Mouse (Mus musculus): ENCODE data around the gene Ssbp1. TPM values are rescaled to one million over a fixed set of nuclear protein-coding genes. Genes with fewer than 3 reads are reported as not detected.

Gene Ssbp1
- polyA plus RNA-seq, 1 experiment from 2014 or later = 130 TPM

DNA sequence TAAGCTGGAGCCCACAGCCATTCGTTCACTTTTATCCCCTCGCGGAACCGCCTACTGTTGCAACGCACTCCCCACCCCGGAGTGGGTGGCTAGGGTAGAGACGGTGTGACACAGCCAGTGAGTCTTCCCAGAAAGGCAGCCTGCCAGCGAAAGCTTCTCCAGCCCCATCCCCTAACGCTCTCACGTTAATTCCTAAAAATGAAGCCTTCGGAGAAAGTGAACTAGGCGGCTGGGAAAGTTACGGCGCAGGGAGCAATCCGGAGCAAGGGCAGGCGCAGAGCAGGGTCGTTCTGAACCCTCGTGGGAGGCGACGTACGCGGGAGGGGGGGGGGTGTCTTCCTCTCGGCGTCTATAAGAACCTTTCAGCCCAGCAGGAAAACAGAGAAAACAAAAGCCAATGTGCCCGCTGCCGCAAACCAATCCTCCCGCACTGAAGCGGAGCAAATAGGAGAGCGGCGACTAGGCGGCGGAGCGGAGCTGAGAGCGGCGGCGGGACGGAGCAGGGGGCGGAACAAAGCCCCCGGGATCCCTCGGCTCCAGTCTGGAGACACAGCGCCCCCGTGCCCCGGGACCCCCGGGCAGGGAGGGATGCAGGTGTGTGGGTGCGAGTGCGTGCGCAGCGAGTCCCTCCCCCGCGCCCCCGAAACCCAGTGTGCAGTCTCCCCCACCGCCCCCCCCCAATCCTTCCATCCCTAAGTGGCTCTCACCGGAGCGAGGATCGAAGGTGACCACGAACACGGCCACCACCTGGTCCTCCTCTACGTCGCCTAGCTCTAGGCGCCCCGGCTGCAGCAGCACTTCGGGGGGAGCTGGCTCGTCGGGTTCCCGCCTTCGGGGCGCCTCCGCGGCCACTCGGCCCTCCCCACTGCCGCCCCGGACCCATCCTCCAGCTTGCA is 35.8 kb upstream of the Ssbp1 start:
- Histone ChIP-seq H3K9me3 (no peaks in the 10 kb centered on the region), H3K27ac (peak overlapping the region; percentile 77), H3K27me3 (peaks cover 17% of the 10 kb centered on the region), H3K9ac (peak overlapping the region; percentile 61), H3K4me1 (peaks cover 16% of the 10 kb centered on the region), H3K4me3 (peak overlapping the region; percentile 80), H3K4me2 (peak overlapping the region; percentile 92), H3K36me3 (no peaks in the 10 kb centered on the region)
- ATAC-seq (ENCODE audit: insufficient number of reproducible peaks, low FRiP score, low TSS enrichment, low read depth) = peak; percentile 45; the same call in 1 of the 2 replicates
- WGBS = under 1% methylated on average over 72 of the region's 72 CpGs

DNA sequence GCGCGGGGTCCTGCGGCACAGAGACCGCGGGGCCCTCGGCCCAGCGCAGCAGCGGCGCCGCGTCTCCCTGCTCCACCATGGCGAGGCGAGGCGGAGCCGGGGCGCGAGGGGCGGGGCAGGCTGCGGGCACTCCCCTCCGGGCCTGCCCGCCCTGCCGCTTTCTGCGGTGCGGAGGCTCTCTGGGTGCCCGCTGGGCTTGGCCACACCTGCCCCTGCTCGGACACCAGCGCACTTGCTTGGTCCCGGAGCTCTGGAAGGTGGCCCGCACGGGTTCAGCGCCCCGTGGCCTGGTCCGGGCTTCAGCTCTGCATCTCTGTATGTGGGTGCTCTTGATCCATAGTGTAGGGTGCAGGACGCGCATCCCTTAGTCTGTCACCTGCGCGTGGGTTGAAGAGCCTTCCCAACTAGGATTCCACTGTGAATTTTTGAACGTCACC is 35.1 kb upstream of the Ssbp1 start, which contains the start of gene E330009J07Rik:
TSS of gene E330009J07Rik (minus strand) at position 89 of the 437 bp plus-strand sequence.
- Histone ChIP-seq H3K4me2 (peak within 1 kb of the TSS; percentile 92), H3K9me3 (no peaks in the 10 kb centered on the region), H3K27me3 (peaks cover 22% of the 10 kb centered on the region), H3K4me3 (peak within 1 kb of the TSS; percentile 80), H3K9ac (peak within 1 kb of the TSS; percentile 61), H3K27ac (peak within 1 kb of the TSS; percentile 77), H3K4me1 (peaks cover 15% of the 10 kb centered on the region), H3K36me3 (no peaks in the 10 kb centered on the region)
- under 1% methylated on average over 37 of the region's 38 CpGs for WGBS
- ATAC-seq (ENCODE audit: insufficient number of reproducible peaks, low FRiP score, low TSS enrichment, low read depth) = peak; percentile 75

DNA sequence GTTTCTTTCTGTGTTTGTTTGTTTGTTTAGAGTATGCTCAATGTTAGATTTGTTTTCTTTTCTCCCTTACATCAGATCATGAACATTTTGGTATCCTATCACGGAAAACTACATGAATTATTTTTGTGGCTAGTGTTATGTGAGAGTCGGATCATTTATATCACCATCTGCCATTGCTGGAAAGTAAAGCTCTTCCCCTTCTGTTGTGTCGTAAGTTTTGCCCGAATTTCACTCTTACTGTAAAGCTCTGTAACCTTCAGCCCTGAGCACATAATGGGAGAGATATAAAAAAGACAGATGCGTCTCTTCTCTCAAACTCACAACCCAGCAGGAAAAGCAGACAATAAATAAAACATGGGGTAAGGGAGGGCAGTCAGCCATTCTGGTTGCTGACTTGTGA is 32.2 kb upstream of the Ssbp1 start, which contains the start of gene Wee2:
TSS of gene Wee2 (plus strand) at position 153 of the 400 bp plus-strand sequence.
- H3K9ac ChIP-seq = no peak within 1 kb of the TSS
- H3K9me3 ChIP-seq = no peaks in the 10 kb centered on the region
- H3K27ac ChIP-seq = no peak within 1 kb of the TSS
- no peaks in the 10 kb centered on the region for H3K36me3 ChIP-seq
- peaks cover 11% of the 10 kb centered on the region for H3K4me1 ChIP-seq
- no peak for ATAC-seq (ENCODE audit: insufficient number of reproducible peaks, low FRiP score, low TSS enrichment, low read depth)
- no peak within 1 kb of the TSS for H3K4me3 ChIP-seq
- H3K27me3 ChIP-seq = peaks cover 28% of the 10 kb centered on the region
- no peak within 1 kb of the TSS for H3K4me2 ChIP-seq
- 64% methylated on average over 5 of the region's 5 CpGs for WGBS

DNA sequence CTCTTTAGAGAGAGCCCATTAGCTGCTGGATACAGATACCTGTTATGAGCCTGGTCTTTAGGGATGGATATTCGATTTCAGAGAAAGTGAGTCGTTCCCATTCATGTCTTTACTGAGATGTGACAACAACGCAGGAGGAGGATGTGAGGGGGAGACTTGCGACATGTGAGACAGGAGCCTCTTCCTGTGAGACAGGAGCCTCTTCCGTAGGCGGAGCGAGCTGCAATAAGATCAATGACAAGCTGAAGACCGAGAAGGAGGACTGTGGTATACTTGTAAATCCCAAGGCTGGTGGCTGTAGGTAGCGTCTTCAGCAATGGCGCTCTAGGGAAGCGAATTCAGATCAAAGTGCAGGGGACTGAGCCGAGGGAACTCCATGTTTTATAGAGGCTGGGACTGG is 31.4 kb upstream of the Ssbp1 start:
- H3K9ac ChIP-seq = no peak overlapping the region
- no peaks in the 10 kb centered on the region for H3K36me3 ChIP-seq
- no peak for ATAC-seq (ENCODE audit: insufficient number of reproducible peaks, low FRiP score, low TSS enrichment, low read depth)
- no peak overlapping the region for H3K4me2 ChIP-seq
- peaks cover 28% of the 10 kb centered on the region for H3K27me3 ChIP-seq
- WGBS = 37% methylated on average over 12 of the region's 12 CpGs
- no peaks in the 10 kb centered on the region for H3K9me3 ChIP-seq
- no peak overlapping the region for H3K4me3 ChIP-seq
- no peak overlapping the region for H3K27ac ChIP-seq
- peaks cover 6% of the 10 kb centered on the region for H3K4me1 ChIP-seq

DNA sequence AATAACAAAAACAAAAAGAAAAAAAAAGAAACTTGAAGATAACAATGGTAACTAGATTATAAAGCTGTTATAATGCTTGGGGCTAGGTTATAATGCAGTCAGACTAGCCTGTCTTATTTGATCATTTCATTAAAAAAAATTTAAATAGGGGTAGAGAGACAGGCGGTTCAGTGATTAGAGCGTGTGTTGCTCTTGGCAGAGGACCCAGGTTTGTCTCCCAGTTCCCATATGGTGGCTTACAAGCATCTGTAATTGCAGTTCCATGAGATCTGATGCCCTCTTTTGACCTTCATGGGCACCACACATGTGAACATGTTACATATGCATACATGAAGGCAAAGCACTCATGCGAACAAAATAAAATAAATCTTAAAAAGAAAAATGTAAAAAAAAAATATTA is 29.9 kb upstream of the Ssbp1 start:
- no peak overlapping the region for H3K9ac ChIP-seq
- peaks cover 28% of the 10 kb centered on the region for H3K27me3 ChIP-seq
- H3K4me1 ChIP-seq = no peaks in the 10 kb centered on the region
- H3K4me2 ChIP-seq = no peak overlapping the region
- H3K36me3 ChIP-seq = no peaks in the 10 kb centered on the region
- no peaks in the 10 kb centered on the region for H3K9me3 ChIP-seq
- H3K27ac ChIP-seq = no peak overlapping the region
- WGBS = 58% methylated on average over 3 of the region's 3 CpGs
- ATAC-seq (ENCODE audit: insufficient number of reproducible peaks, low FRiP score, low TSS enrichment, low read depth) = no peak
- no peak overlapping the region for H3K4me3 ChIP-seq

DNA sequence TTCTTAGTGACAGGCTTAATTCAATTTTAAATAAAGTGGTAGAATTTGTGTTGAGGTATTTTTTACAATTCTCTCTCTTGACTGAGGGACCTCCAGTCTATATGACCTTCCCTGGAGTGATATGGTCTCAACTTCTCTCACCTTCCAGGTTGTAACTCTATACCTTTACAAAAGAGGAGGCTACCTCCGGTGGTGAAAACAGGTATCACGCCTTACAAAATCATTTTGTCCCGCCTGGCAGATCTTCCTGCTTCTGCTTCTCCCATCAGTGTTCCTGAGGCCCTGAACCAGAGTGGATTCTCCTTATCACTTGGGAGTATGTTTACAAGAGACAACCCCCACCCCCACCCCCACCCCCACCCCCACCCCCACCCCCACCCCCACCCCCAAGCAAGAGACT is 29.4 kb upstream of the Ssbp1 start:
- Histone ChIP-seq H3K4me1 (no peaks in the 10 kb centered on the region), H3K4me2 (no peak overlapping the region), H3K9me3 (no peaks in the 10 kb centered on the region), H3K27ac (no peak overlapping the region), H3K36me3 (no peaks in the 10 kb centered on the region), H3K9ac (no peak overlapping the region), H3K27me3 (peaks cover 28% of the 10 kb centered on the region), H3K4me3 (no peak overlapping the region)
- no peak for ATAC-seq (ENCODE audit: insufficient number of reproducible peaks, low FRiP score, low TSS enrichment, low read depth)
- WGBS = 23% methylated on average over 3 of the region's 3 CpGs

DNA sequence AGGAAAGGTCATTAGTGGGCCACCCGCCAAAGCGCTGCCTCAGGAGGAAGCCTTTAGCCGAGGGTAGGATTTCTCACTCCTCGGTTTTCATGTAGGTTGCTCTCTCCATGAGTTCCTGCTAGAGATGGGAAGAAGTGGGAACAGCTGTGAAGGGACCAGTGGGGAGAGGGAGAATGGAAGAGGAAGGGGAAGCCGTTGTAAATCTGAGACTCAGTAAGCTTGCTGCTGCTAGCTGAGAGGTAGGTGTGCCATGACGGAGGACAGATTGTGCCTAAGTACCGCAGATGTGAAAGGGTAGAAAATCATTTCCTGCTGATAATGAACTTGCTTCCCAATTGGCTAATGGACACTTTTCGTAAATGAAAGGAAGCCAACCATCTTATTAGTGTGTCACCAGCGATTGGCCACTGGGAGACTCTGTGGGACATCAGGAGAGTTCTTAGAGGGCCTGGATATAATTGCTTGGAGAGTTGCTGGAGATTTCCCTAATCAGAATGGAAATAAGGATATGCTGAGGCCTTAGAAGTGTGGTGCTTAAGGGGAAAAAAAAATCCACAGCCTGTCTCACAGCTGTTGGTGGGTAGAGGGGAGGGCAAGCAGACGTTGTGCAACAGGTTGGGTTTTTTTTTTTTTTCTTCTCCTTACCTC is 27.7 kb upstream of the Ssbp1 start:
- H3K9ac ChIP-seq = no peak overlapping the region
- no peaks in the 10 kb centered on the region for H3K4me1 ChIP-seq
- peaks cover 24% of the 10 kb centered on the region for H3K27me3 ChIP-seq
- no peaks in the 10 kb centered on the region for H3K9me3 ChIP-seq
- WGBS = 18% methylated on average over 10 of the region's 10 CpGs
- H3K4me2 ChIP-seq = no peak overlapping the region
- H3K36me3 ChIP-seq = no peaks in the 10 kb centered on the region
- H3K27ac ChIP-seq = no peak overlapping the region
- H3K4me3 ChIP-seq = no peak overlapping the region
- ATAC-seq (ENCODE audit: insufficient number of reproducible peaks, low FRiP score, low TSS enrichment, low read depth) = no peak

DNA sequence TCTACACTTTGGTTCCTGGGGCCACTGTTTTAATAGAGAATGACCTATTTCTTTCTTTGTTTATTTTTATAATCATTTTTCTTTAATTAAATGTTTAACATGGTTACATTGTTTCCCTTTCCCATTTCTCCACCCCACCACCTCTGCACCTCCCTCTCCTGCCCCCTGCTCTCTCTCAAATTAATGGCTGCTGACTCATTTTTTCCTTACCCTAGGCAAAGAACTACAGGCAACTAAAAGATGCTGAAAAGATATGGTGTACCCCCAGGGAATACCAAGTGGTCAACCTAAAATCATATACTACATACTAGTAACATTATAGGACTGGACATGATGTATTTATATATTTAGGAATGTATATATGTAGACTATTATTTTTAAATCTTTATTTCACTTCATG is 22.5 kb upstream of the Ssbp1 start:
- Histone ChIP-seq H3K4me1 (no peaks in the 10 kb centered on the region), H3K36me3 (no peaks in the 10 kb centered on the region), H3K9me3 (no peaks in the 10 kb centered on the region), H3K27me3 (no peaks in the 10 kb centered on the region), H3K9ac (no peak overlapping the region), H3K27ac (no peak overlapping the region), H3K4me3 (no peak overlapping the region), H3K4me2 (no peak overlapping the region)
- ATAC-seq (ENCODE audit: insufficient number of reproducible peaks, low FRiP score, low TSS enrichment, low read depth) = no peak

DNA sequence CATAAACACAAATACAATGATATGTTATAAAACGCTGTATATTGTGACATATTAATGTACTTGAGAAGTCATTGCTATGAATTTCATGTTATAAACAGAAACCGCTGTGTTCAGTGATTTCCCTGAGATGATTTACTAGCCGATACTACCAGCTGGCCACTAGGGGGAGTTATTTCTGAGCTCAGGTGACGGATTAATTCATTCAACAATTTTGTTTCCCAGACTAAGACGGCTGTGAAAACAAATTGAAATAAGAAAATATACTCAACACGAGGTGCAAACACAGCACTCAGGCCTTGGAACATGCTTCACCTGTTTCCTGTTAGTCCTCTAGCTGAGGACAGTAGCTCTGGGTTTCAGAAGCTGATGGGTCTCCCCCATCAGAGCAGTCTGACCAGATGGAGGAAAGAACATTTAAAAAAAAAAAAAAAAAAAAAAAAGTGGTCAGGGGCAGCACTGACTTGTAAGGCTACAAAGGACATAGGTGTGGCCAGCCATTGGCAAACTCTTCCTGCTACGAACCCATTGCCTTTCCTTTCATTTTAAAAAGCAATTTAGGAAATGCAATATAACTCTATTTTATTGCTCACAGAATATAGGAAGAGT is 16.6 kb upstream of the Ssbp1 start:
- Histone ChIP-seq H3K4me3 (no peak overlapping the region), H3K27me3 (no peaks in the 10 kb centered on the region), H3K9me3 (no peaks in the 10 kb centered on the region), H3K36me3 (no peaks in the 10 kb centered on the region), H3K27ac (no peak overlapping the region), H3K4me1 (no peaks in the 10 kb centered on the region), H3K4me2 (no peak overlapping the region), H3K9ac (no peak overlapping the region)
- 25% methylated on average over 7 of the region's 7 CpGs for WGBS
- ATAC-seq (ENCODE audit: insufficient number of reproducible peaks, low FRiP score, low TSS enrichment, low read depth) = no peak

DNA sequence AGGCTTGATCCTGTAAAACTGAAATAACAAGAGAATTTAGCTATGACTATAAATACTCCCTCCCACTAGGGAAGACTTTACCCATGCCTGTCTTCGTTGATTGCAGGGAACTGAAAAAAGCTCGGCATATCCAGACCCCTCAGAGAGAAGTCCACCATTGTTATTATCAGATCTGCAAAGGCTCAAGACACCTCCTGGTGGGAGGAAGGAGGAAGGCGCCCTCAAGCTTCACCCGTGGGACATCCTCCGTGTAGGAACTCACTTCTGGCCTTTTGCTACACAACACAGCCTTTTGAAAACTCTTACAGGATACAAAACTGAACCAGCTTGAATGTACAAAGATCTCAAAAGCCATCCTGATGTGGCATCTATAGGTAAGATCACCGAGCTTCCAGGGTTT is 5.4 kb upstream of the Ssbp1 start:
- WGBS = 52% methylated on average over 6 of the region's 6 CpGs
- no peak overlapping the region for H3K4me3 ChIP-seq
- no peak overlapping the region for H3K27ac ChIP-seq
- no peaks in the 10 kb centered on the region for H3K27me3 ChIP-seq
- no peak for ATAC-seq (ENCODE audit: insufficient number of reproducible peaks, low FRiP score, low TSS enrichment, low read depth)
- H3K4me1 ChIP-seq = no peaks in the 10 kb centered on the region
- no peaks in the 10 kb centered on the region for H3K9me3 ChIP-seq
- H3K36me3 ChIP-seq = no peaks in the 10 kb centered on the region
- H3K4me2 ChIP-seq = no peak overlapping the region
- no peak overlapping the region for H3K9ac ChIP-seq

DNA sequence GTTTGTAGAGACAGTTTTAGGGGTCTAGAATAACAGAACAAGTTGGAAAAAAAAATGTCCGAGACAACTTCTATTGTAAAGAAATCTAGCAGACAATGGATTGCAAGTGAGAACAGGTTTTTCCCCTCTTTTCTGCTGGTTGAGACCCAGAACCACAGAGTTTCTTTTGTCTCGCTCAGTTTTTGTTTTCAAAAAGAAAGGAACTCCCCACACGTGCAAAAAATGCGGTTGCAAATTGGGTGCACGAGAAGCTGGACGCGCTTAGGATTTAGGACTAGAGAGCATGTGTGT is 513 bp downstream of the Ssbp1 start:
- peak overlapping the region; percentile 98 for H3K27ac ChIP-seq
- H3K4me3 ChIP-seq = peak overlapping the region; percentile 82
- 0% methylated on average over 7 of the region's 7 CpGs for WGBS
- H3K36me3 ChIP-seq = peaks cover 31% of the 10 kb centered on the region
- H3K9me3 ChIP-seq = no peaks in the 10 kb centered on the region
- H3K4me2 ChIP-seq = peak overlapping the region; percentile 60
- peak overlapping the region; percentile 84 for H3K9ac ChIP-seq
- peaks cover 8% of the 10 kb centered on the region for H3K4me1 ChIP-seq
- ATAC-seq (ENCODE audit: insufficient number of reproducible peaks, low FRiP score, low TSS enrichment, low read depth) = no peak
- H3K27me3 ChIP-seq = no peaks in the 10 kb centered on the region

DNA sequence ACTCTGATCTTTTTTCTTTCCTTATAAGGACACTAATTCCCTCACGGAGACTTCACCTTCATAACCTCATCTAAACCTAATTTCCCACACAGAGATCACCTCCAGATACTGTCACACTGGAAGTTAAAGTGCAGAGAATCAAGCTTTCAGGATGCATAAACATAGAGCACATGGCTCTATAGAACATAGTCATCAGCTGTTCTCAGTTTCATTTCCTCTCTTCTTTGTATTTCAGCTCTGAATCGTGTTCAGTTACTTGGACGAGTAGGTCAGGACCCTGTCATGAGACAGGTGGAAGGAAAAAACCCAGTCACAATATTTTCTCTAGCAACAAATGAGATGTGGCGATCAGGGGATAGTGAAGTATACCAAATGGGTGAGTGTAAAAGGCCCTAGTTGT is 5.0 kb downstream of the Ssbp1 start:
- H3K27ac ChIP-seq = no peak overlapping the region
- H3K36me3 ChIP-seq = peaks cover 53% of the 10 kb centered on the region
- H3K4me3 ChIP-seq = no peak overlapping the region
- H3K27me3 ChIP-seq = no peaks in the 10 kb centered on the region
- peaks cover 8% of the 10 kb centered on the region for H3K4me1 ChIP-seq
- H3K9ac ChIP-seq = no peak overlapping the region
- ATAC-seq (ENCODE audit: insufficient number of reproducible peaks, low FRiP score, low TSS enrichment, low read depth) = no peak
- H3K9me3 ChIP-seq = no peaks in the 10 kb centered on the region
- H3K4me2 ChIP-seq = no peak overlapping the region
- 92% methylated on average over 4 of the region's 4 CpGs for WGBS

Measured in limb, embryonic 15.5 days (tissue).